Mouse (Mus musculus): Measurements from ENCODE around the gene Zfp616.

Zfp616 gene

GRCm38 (mm10) chr11:74069655-74070054 lies at the start of gene Zfp616:
Zfp616 (plus strand) TSS chr11:74069955.
- DNase-seq (ENCODE audit: low read depth, low spot score) = no peak

GRCm38 (mm10) chr11:74051347-74051746 lies 18.4 kb upstream of the Zfp616 start:
- DNase-seq (ENCODE audit: low read depth, low spot score) = no peak

GRCm38 (mm10) chr11:74056451-74056850 lies 13.3 kb upstream of the Zfp616 start, which contains the start of the genes Olfr139 and Olfr399:
Olfr139 (minus strand) TSS chr11:74056551.
Olfr399 (minus strand) TSS chr11:74056615.
- DNase-seq (ENCODE audit: low read depth, low spot score) = no peak

- DNase-seq (ENCODE audit: low read depth, low spot score) = no peak
Measured at GRCm38 (mm10) chr11:74100724-74101123, 31.0 kb downstream of the Zfp616 start.

- no peak for DNase-seq (ENCODE audit: low read depth, low spot score)
Measured at GRCm38 (mm10) chr11:74101507-74101906, 31.8 kb downstream of the Zfp616 start.

- no peak for DNase-seq (ENCODE audit: low read depth, low spot score)
Measured at GRCm38 (mm10) chr11:74105066-74105465, 35.3 kb downstream of the Zfp616 start.

- no peak for DNase-seq (ENCODE audit: low read depth, low spot score)
Measured at GRCm38 (mm10) chr11:74113412-74113811, 43.7 kb downstream of the Zfp616 start, which contains the start of gene Olfr401. Olfr401 (plus strand) TSS chr11:74113712.

Data from c-Kit-negative CD71-positive TER-119-positive erythroid progenitor cells, embryonic 14.5 days (primary cell).